Mouse (Mus musculus) erythroblast, embryonic 14.5 days (primary cell): ENCODE measurements around the gene Os9.

Experiments
- GATA1 ChIP-seq: IDR thresholded peaks from 2 replicates; pipeline ENCODE4 v1.6.1; 2012; ENCODE audit warnings: low read length, inconsistent platforms, mixed read lengths
- TAL1 ChIP-seq: IDR thresholded peaks from 3 replicates; pipeline ENCODE4 v1.6.1; 2012; ENCODE audit warnings: low read length, inconsistent platforms, mixed read lengths

DNA sequence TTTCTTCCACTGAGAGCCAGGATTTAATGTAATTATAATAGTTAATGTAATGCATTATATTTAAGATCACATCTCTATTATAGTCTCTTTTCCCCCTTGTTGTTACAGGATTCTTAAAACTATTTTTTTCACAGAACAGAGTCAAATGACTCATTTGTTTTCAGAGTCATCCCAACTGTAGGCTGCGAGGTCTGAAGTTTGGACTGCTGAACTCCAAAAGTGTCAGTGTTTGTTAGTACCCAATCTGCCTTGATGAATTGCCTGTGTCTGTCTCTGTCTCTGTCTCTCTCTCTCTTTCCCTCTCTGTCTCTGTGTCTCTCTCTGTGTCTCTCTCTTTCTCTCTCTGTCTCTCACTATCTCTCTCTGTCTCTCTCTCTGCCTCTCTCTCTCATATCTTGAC lies 35.6 kb upstream of the Os9 start:
- no peak for TF ChIP-seq TAL1
- TF ChIP-seq GATA1: no peak
